Mouse (Mus musculus) heart, embryonic 13.5 days (tissue): ENCODE measurements around the gene Rnf39. TPM values are rescaled to one million over a fixed set of nuclear protein-coding genes. Genes with fewer than 3 reads are reported as not detected.

Source experiments
- ATAC-seq: fragments of 200-750 bp; cut with Nextera tagmentation; 2 replicates; pipeline ENCODE4 v1.8.0; 2017; ENCODE audit warnings: moderate TSS enrichment; ENCODE audit not compliant: insufficient number of reproducible peaks, low FRiP score, low TSS enrichment; ENCODE audit errors: extremely low read depth
- H3K27ac ChIP-seq: fragments of 300-500 bp; sonication (generic); replicated peaks from 2 replicates; pipeline ENCODE4 v1.5.1; 2015; ENCODE audit warnings: moderate library complexity, mild to moderate bottlenecking, inconsistent platforms
- H3K27me3 ChIP-seq: fragments of 300-500 bp; sonication (generic); replicated peaks from 2 replicates; pipeline ENCODE4 v1.6.1; 2015; ENCODE audit warnings: mild to moderate bottlenecking, inconsistent platforms
- H3K36me3 ChIP-seq: fragments of 300-500 bp; sonication (generic); 2 replicates; pipeline ENCODE4 v1.6.1; 2015; ENCODE audit warnings: mild to moderate bottlenecking, inconsistent platforms
- H3K4me1 ChIP-seq: fragments of 300-500 bp; sonication (generic); 2 replicates; pipeline ENCODE4 v1.6.1; 2015; ENCODE audit warnings: inconsistent platforms
- H3K4me2 ChIP-seq: fragments of 300-500 bp; sonication (generic); 2 replicates; pipeline ENCODE4 v1.6.1; 2015; ENCODE audit warnings: inconsistent platforms, mild to moderate bottlenecking, moderate library complexity
- H3K4me3 ChIP-seq: fragments of 300-500 bp; sonication (generic); 2 replicates; pipeline ENCODE4 v1.5.1; 2015; ENCODE audit warnings: moderate library complexity, mild to moderate bottlenecking, inconsistent platforms
- H3K9ac ChIP-seq: fragments of 300-500 bp; sonication (generic); 2 replicates; pipeline ENCODE4 v1.6.1; 2015; ENCODE audit warnings: inconsistent platforms, mild to moderate bottlenecking, moderate library complexity
- H3K9me3 ChIP-seq: fragments of 300-500 bp; sonication (generic); 2 replicates; pipeline ENCODE4 v1.6.1; 2016; ENCODE audit warnings: inconsistent platforms
- WGBS: fragments of 180-500 bp; shearing (Covaris S2); methylation state at CpG from one replicate; pipeline ENCODE4 v1.1.7; 2015; ENCODE audit warnings: mixed read lengths; 5-methylcytosine and 5-hydroxymethylcytosine counted together
- polyA plus RNA-seq: library from polyadenylated mRNA; unstranded; fragments of >200 nt; fragmentation: Nextera tagmentation; extraction: Ambion mirVana; gene quantifications from 2 replicates; pipeline ENCODE4 v1.2.1, GENCODE M21; 2015

Rnf39 gene
- polyA plus RNA-seq, 1 experiment from 2014 or later: 0.28 TPM

GRCm38 (mm10) chr17:36914108-36914507, 28.6 kb upstream of the Rnf39 start:
- Histone ChIP-seq H3K4me1 (no peaks in the 10 kb centered on the region), H3K4me3 (no peak overlapping the region), H3K27ac (no peak overlapping the region), H3K9me3 (no peaks in the 10 kb centered on the region), H3K27me3 (peaks cover 49% of the 10 kb centered on the region), H3K4me2 (no peak overlapping the region), H3K36me3 (no peaks in the 10 kb centered on the region), H3K9ac (no peak overlapping the region)
- no peak for ATAC-seq
- WGBS: 10% methylated on average over 2 of the region's 2 CpGs

- Histone ChIP-seq H3K4me3 (no peak overlapping the region), H3K36me3 (no peaks in the 10 kb centered on the region), H3K27ac (no peak overlapping the region), H3K27me3 (peaks cover 42% of the 10 kb centered on the region), H3K4me2 (no peak overlapping the region), H3K9ac (no peak overlapping the region), H3K9me3 (no peaks in the 10 kb centered on the region), H3K4me1 (no peaks in the 10 kb centered on the region)
- ATAC-seq: no peak
- WGBS: 11% methylated on average over 9 of the region's 9 CpGs
These were observed 27.6 kb upstream of the Rnf39 start for GRCm38 (mm10) chr17:36915076-36915475.

GRCm38 (mm10) chr17:36920239-36920638, 22.5 kb upstream of the Rnf39 start:
- Histone ChIP-seq H3K27me3 (peaks cover 29% of the 10 kb centered on the region), H3K4me2 (no peak overlapping the region), H3K27ac (no peak overlapping the region), H3K36me3 (no peaks in the 10 kb centered on the region), H3K4me1 (no peaks in the 10 kb centered on the region), H3K9me3 (no peaks in the 10 kb centered on the region), H3K9ac (no peak overlapping the region), H3K4me3 (no peak overlapping the region)
- 37% methylated on average over 15 of the region's 15 CpGs for WGBS
- ATAC-seq: no peak

- H3K4me1 ChIP-seq: no peaks in the 10 kb centered on the region
- H3K36me3 ChIP-seq: no peaks in the 10 kb centered on the region
- no peak overlapping the region for H3K9ac ChIP-seq
- H3K4me2 ChIP-seq: no peak overlapping the region
- 74% methylated on average over 4 of the region's 4 CpGs for WGBS
- H3K27ac ChIP-seq: no peak overlapping the region
- ATAC-seq: no peak
- H3K4me3 ChIP-seq: no peak overlapping the region
- peaks cover 18% of the 10 kb centered on the region; the same call in 1 of the 2 replicates for H3K27me3 ChIP-seq
- no peaks in the 10 kb centered on the region for H3K9me3 ChIP-seq
These were observed 20.0 kb upstream of the Rnf39 start for GRCm38 (mm10) chr17:36922715-36923114.

- WGBS: 50% methylated on average over 4 of the region's 4 CpGs
- no peak for ATAC-seq
- no peaks in the 10 kb centered on the region for H3K4me1 ChIP-seq
These were observed 19.2 kb upstream of the Rnf39 start for GRCm38 (mm10) chr17:36923491-36923890.

GRCm38 (mm10) chr17:36927496-36928120, 15.1 kb upstream of the Rnf39 start:
- ATAC-seq: no peak

More at GRCm38 (mm10) chr17:36923491-36923890, 19.2 kb upstream of the Rnf39 start:
- Histone ChIP-seq H3K9me3 (no peaks in the 10 kb centered on the region), H3K4me3 (no peak overlapping the region), H3K4me2 (no peak overlapping the region), H3K9ac (no peak overlapping the region), H3K36me3 (no peaks in the 10 kb centered on the region), H3K27me3 (peaks cover 18% of the 10 kb centered on the region; the same call in 1 of the 2 replicates), H3K27ac (no peak overlapping the region)

GRCm38 (mm10) chr17:36929236-36929932, 13.3 kb upstream of the Rnf39 start:
- ATAC-seq: no peak
- no peak overlapping the region for H3K9ac ChIP-seq
- H3K27me3 ChIP-seq: 0 out of 2 replicates have a peak, but pooled peaks cover 12% of the 10 kb centered on the region
- no peak overlapping the region for H3K4me3 ChIP-seq
- no peak overlapping the region for H3K27ac ChIP-seq
- 60% methylated on average over 12 of the region's 12 CpGs for WGBS
- H3K4me1 ChIP-seq: peaks cover 10% of the 10 kb centered on the region
- no peaks in the 10 kb centered on the region for H3K9me3 ChIP-seq
- no peaks in the 10 kb centered on the region for H3K36me3 ChIP-seq
- H3K4me2 ChIP-seq: no peak overlapping the region

More at GRCm38 (mm10) chr17:36927496-36928120, 15.1 kb upstream of the Rnf39 start:
- Histone ChIP-seq H3K9ac (no peak overlapping the region), H3K27ac (no peak overlapping the region), H3K27me3 (0 out of 2 replicates have a peak, but pooled peaks cover 8% of the 10 kb centered on the region), H3K4me1 (peaks cover 10% of the 10 kb centered on the region), H3K36me3 (no peaks in the 10 kb centered on the region), H3K4me3 (no peak overlapping the region), H3K9me3 (no peaks in the 10 kb centered on the region), H3K4me2 (no peak overlapping the region)
- 33% methylated on average over 10 of the region's 10 CpGs for WGBS

GRCm38 (mm10) chr17:36930233-36930632, 12.5 kb upstream of the Rnf39 start:
- H3K4me3 ChIP-seq: no peak overlapping the region
- H3K9ac ChIP-seq: no peak overlapping the region
- no peaks in the 10 kb centered on the region for H3K36me3 ChIP-seq
- no peak overlapping the region for H3K27ac ChIP-seq
- H3K9me3 ChIP-seq: no peaks in the 10 kb centered on the region
- ATAC-seq: no peak
- H3K27me3 ChIP-seq: 0 out of 2 replicates have a peak, but pooled peaks cover 12% of the 10 kb centered on the region
- no peak overlapping the region for H3K4me2 ChIP-seq
- peaks cover 10% of the 10 kb centered on the region for H3K4me1 ChIP-seq
- 61% methylated on average over 6 of the region's 6 CpGs for WGBS

- H3K4me1 ChIP-seq: peaks cover 10% of the 10 kb centered on the region
- no peak overlapping the region for H3K27ac ChIP-seq
- ATAC-seq: no peak
- WGBS: 66% methylated on average over 4 of the region's 4 CpGs
- H3K4me2 ChIP-seq: no peak overlapping the region
- no peak overlapping the region for H3K9ac ChIP-seq
- H3K9me3 ChIP-seq: no peaks in the 10 kb centered on the region
- H3K27me3 ChIP-seq: peaks cover 15% of the 10 kb centered on the region
- H3K36me3 ChIP-seq: no peaks in the 10 kb centered on the region
- no peak overlapping the region for H3K4me3 ChIP-seq
These were observed 11.6 kb upstream of the Rnf39 start for GRCm38 (mm10) chr17:36931130-36931529.

GRCm38 (mm10) chr17:36931806-36932205, 10.9 kb upstream of the Rnf39 start:
- no peak for ATAC-seq
- Histone ChIP-seq H3K4me1 (peaks cover 10% of the 10 kb centered on the region), H3K36me3 (no peaks in the 10 kb centered on the region), H3K27ac (no peak overlapping the region), H3K4me2 (no peak overlapping the region), H3K9me3 (no peaks in the 10 kb centered on the region), H3K9ac (no peak overlapping the region), H3K27me3 (peaks cover 16% of the 10 kb centered on the region), H3K4me3 (no peak overlapping the region)
- 36% methylated on average over 2 of the region's 2 CpGs for WGBS

- WGBS: 58% methylated on average over 2 of the region's 2 CpGs
- peaks cover 65% of the 10 kb centered on the region for H3K27me3 ChIP-seq
- no peak overlapping the region for H3K27ac ChIP-seq
- H3K4me3 ChIP-seq: no peak overlapping the region
- H3K9me3 ChIP-seq: no peaks in the 10 kb centered on the region
- H3K36me3 ChIP-seq: no peaks in the 10 kb centered on the region
- no peak for ATAC-seq
- peaks cover 8% of the 10 kb centered on the region for H3K4me1 ChIP-seq
- H3K9ac ChIP-seq: no peak overlapping the region
- H3K4me2 ChIP-seq: no peak overlapping the region
These were observed 4.7 kb upstream of the Rnf39 start for GRCm38 (mm10) chr17:36938056-36938455.
